Mouse (Mus musculus): ENCODE measurements around the gene Cd300ld5. TPM values are rescaled to one million over a fixed set of nuclear protein-coding genes. Genes with fewer than 3 reads are reported as not detected.

Gene Cd300ld5
- total and polyA plus RNA-seq, 3 experiments, result not detected

- Histone ChIP-seq H3K4me3 (replicated peaks in 1 of 3; ENCODE audit: low read depth in 2 of 3, low read length in 2 of 3, poor library complexity in 1 of 3) (no peak overlapping the region), H3K9me3 (replicated peaks; ENCODE audit: low read length) (peaks cover 6% of the 10 kb centered on the region), H3K27ac (ENCODE audit: insufficient read depth, low read depth) (no peak overlapping the region), H3K9ac (ENCODE audit: insufficient read depth, low read depth) (no peak overlapping the region), H3K4me2 (ENCODE audit: insufficient read depth, low read depth, poor library complexity, severe bottlenecking) (no peak overlapping the region), H3K36me3 (replicated peaks in 1 of 2; ENCODE audit: control insufficient read depth in 1 of 2, insufficient read depth in 1 of 2, low read length in 1 of 2) (no peaks in the 10 kb centered on the region), H3K4me1 (ENCODE audit: control insufficient read depth in 1 of 2, insufficient read depth in 2 of 2) (peaks cover 16 to 20% of the 10 kb centered on the region in 2 experiments), H3K27me3 (replicated peaks) (peaks cover 81% of the 10 kb centered on the region), H3K79me2 (replicated peaks; ENCODE audit: control insufficient read depth, extremely low read depth, insufficient read depth, poor library complexity, severe bottlenecking) (no peaks in the 10 kb centered on the region)
- DNase-seq (ENCODE audit: extremely low read depth), result no peak
- TF ChIP-seq ZNF384 (IDR thresholded peaks at IDR 0.05; ENCODE audit: low read depth, low read length), result no peak
- TF ChIP-seq BHLHE40 (IDR thresholded peaks at IDR 0.05; ENCODE audit: low read depth, low read length), result no peak
- no peak for TF ChIP-seq E2F4 (IDR thresholded peaks at IDR 0.05; ENCODE audit: insufficient replicate concordance, low read depth, low read length)
- no peak for TF ChIP-seq SMC3 (IDR thresholded peaks at IDR 0.05; ENCODE audit: low read depth, low read length)
- no peak for TF ChIP-seq JUND (conservative IDR thresholded peaks at IDR 0.05; ENCODE audit: low read depth, low read length)
- dilution Hi-C loops (cut with MboI; ENCODE audit: extremely low pct_ligation_motif_present, extremely low pct_unique_long_range_greater_than_20kb, low sequenced_read_pairs), result no loop called here
- in situ Hi-C loops (cut with MboI; ENCODE audit: low pct_ligation_motif_present, low pct_unique_long_range_greater_than_20kb, low sequenced_read_pairs), result no loop called here
Observed at GRCm38 (mm10) chr11:115071015-115071551, 33.5 kb upstream of the Cd300ld5 start.

GRCm38 (mm10) chr11:115066768-115067167 lies 29.2 kb upstream of the Cd300ld5 start:
- TF ChIP-seq ZNF384 (IDR thresholded peaks at IDR 0.05; ENCODE audit: low read depth, low read length) (peak; percentile 88), MEF2A (IDR thresholded peaks at IDR 0.05; ENCODE audit: borderline replicate concordance, low read depth, low read length) (no peak), POLR2AphosphoS2 (IDR thresholded peaks at IDR 0.05; ENCODE audit: low read depth, low read length) (no peak), CTCF (conservative IDR thresholded peaks at IDR 0.05 in 1 of 2, IDR thresholded peaks at IDR 0.05 in 1 of 2; ENCODE audit: low read depth in 2 of 2, low read length in 2 of 2) (peak; percentile 54 to 63; a peak in 3 of 4 replicates), EP300 (IDR thresholded peaks at IDR 0.05; ENCODE audit: low read length) (peak; percentile 85), SMC3 (IDR thresholded peaks at IDR 0.05; ENCODE audit: low read depth, low read length) (peak; percentile 34), ELF1 (IDR thresholded peaks at IDR 0.05; ENCODE audit: low read depth, low read length) (peak; percentile 38; the same call in 1 of the 2 replicates), IRF4 (IDR thresholded peaks at IDR 0.05; ENCODE audit: low read depth, low read length) (peak; percentile 86), RAD21 (IDR thresholded peaks at IDR 0.05; ENCODE audit: low read depth, low read length) (peak; percentile 9; the same call in 1 of the 2 replicates)
- H3K9me3 ChIP-seq (replicated peaks; ENCODE audit: low read length), result no peaks in the 10 kb centered on the region

GRCm38 (mm10) chr11:115062077-115062476 lies 24.5 kb upstream of the Cd300ld5 start, which contains the start of gene Cd300e:
Cd300e (minus strand) TSS chr11:115062177.
- Histone ChIP-seq H3K4me3 (replicated peaks in 1 of 3; ENCODE audit: low read depth in 2 of 3, low read length in 2 of 3, poor library complexity in 1 of 3) (no peak within 1 kb of the TSS), H3K9ac (ENCODE audit: insufficient read depth, low read depth) (no peak within 1 kb of the TSS), H3K27me3 (replicated peaks) (peaks cover 80% of the 10 kb centered on the region), H3K27ac (ENCODE audit: insufficient read depth, low read depth) (no peak within 1 kb of the TSS), H3K4me1 (ENCODE audit: control insufficient read depth in 1 of 2, insufficient read depth in 2 of 2) (peaks cover 9 to 15% of the 10 kb centered on the region in 2 experiments), H3K9me3 (replicated peaks; ENCODE audit: low read length) (no peaks in the 10 kb centered on the region), H3K4me2 (ENCODE audit: insufficient read depth, low read depth, poor library complexity, severe bottlenecking) (no peak within 1 kb of the TSS), H3K79me2 (replicated peaks; ENCODE audit: control insufficient read depth, extremely low read depth, insufficient read depth, poor library complexity, severe bottlenecking) (no peaks in the 10 kb centered on the region), H3K36me3 (replicated peaks in 1 of 2; ENCODE audit: control insufficient read depth in 1 of 2, insufficient read depth in 1 of 2, low read length in 1 of 2) (no peaks in the 10 kb centered on the region)
- dilution Hi-C loops (cut with MboI; ENCODE audit: extremely low pct_ligation_motif_present, extremely low pct_unique_long_range_greater_than_20kb, low sequenced_read_pairs), result no loop called here
- TF ChIP-seq CHD2 (IDR thresholded peaks at IDR 0.05; ENCODE audit: low read length) (no peak), UBTF (IDR thresholded peaks at IDR 0.05; ENCODE audit: low read depth, low read length) (no peak), JUND (conservative IDR thresholded peaks at IDR 0.05; ENCODE audit: low read depth, low read length) (no peak), GABPA (IDR thresholded peaks at IDR 0.05; ENCODE audit: insufficient replicate concordance, low read depth, low read length) (no peak), USF1 (IDR thresholded peaks at IDR 0.05; ENCODE audit: low read depth, low read length) (no peak), NELFE (IDR thresholded peaks at IDR 0.05; ENCODE audit: low read depth, low read length) (no peak), PAX5 (IDR thresholded peaks at IDR 0.05; ENCODE audit: low read length) (no peak), USF2 (conservative IDR thresholded peaks at IDR 0.05; ENCODE audit: low read depth, low read length) (no peak), E2F4 (IDR thresholded peaks at IDR 0.05; ENCODE audit: insufficient replicate concordance, low read depth, low read length) (no peak), RCOR1 (conservative IDR thresholded peaks at IDR 0.05; ENCODE audit: low read depth, low read length) (no peak), ZMIZ1 (IDR thresholded peaks at IDR 0.05; ENCODE audit: low read depth, low read length) (no peak), IRF4 (IDR thresholded peaks at IDR 0.05; ENCODE audit: low read depth, low read length) (no peak), KAT2A (IDR thresholded peaks at IDR 0.05; ENCODE audit: insufficient replicate concordance, low read length) (no peak), MXI1 (IDR thresholded peaks at IDR 0.05; ENCODE audit: low read depth, low read length) (no peak), MAX (IDR thresholded peaks at IDR 0.05; ENCODE audit: low read length) (no peak)
- in situ Hi-C loops (cut with MboI; ENCODE audit: low pct_ligation_motif_present, low pct_unique_long_range_greater_than_20kb, low sequenced_read_pairs), result no loop called here
- no peak for DNase-seq (ENCODE audit: extremely low read depth)

More at GRCm38 (mm10) chr11:115066768-115067167, 29.2 kb upstream of the Cd300ld5 start:
- in situ Hi-C loops (cut with MboI; ENCODE audit: low pct_ligation_motif_present, low pct_unique_long_range_greater_than_20kb, low sequenced_read_pairs), result no loop called here
- no peak overlapping the region for H3K9ac ChIP-seq (ENCODE audit: insufficient read depth, low read depth)
- peak overlapping the region; percentile 46 for H3K4me2 ChIP-seq (ENCODE audit: insufficient read depth, low read depth, poor library complexity, severe bottlenecking)
- no peak overlapping the region for H3K4me3 ChIP-seq (replicated peaks in 1 of 3; ENCODE audit: low read depth in 2 of 3, low read length in 2 of 3, poor library complexity in 1 of 3)
- no peaks in the 10 kb centered on the region for H3K79me2 ChIP-seq (replicated peaks; ENCODE audit: control insufficient read depth, extremely low read depth, insufficient read depth, poor library complexity, severe bottlenecking)
- H3K27ac ChIP-seq (ENCODE audit: insufficient read depth, low read depth), result no peak overlapping the region
- peaks cover 9 to 21% of the 10 kb centered on the region in 2 experiments for H3K4me1 ChIP-seq (ENCODE audit: control insufficient read depth in 1 of 2, insufficient read depth in 2 of 2)
- peaks cover 78% of the 10 kb centered on the region for H3K27me3 ChIP-seq (replicated peaks)
- DNase-seq (ENCODE audit: extremely low read depth), result no peak
- dilution Hi-C loops (cut with MboI; ENCODE audit: extremely low pct_ligation_motif_present, extremely low pct_unique_long_range_greater_than_20kb, low sequenced_read_pairs), result no loop called here
- no peaks in the 10 kb centered on the region for H3K36me3 ChIP-seq (replicated peaks in 1 of 2; ENCODE audit: control insufficient read depth in 1 of 2, insufficient read depth in 1 of 2, low read length in 1 of 2)

Measured in CH12.LX (cell line).